8 mouse cellular contexts compared by ENCODE assay signal in the genomic region with DNA sequence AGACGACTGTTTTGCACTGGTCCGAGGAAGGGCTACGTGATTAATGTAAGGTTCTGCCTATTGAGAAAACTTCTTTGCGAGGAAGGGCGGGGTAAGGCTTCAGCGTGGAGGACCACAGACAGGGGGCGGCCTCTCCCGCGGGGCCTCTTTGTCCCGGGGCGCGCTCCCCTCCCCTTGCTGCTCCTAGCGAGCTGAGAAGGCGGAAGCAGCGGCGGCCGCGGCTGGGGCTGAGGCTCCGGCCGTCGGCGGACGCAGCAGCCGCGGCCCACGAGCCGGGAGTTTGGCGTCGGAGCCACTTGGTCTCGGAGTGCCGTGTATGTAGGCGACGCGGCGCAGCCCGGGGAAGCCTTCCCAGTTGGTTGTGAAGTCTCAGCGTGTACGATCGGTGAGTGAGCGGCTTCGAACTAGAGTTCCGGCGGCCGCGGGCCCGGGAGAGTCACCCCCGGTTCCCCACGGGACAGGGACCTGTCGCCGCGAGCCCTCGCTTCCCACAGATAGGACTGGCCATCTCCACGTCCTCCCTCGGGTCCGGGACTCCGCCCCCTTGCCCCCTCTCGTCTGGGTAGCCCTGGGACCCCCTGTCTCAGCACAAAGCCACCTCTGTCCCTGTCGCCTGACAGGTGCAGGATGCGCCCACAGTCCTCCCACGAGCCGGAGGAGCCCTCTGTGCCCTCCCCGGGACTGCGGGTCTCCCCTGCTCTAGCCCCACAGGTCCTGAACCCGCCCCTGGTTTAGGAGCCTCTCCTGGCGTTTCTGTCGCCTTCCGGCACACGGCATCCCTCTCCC. TPM values are rescaled to one million over a fixed set of nuclear protein-coding genes. Genes with fewer than 3 reads are reported as not detected.
DNase-seq lines count a peak whose midpoint lies in the region; ATAC-seq and TF ChIP-seq lines count a peak whose summit lies in the region.

Gene Traf6 (plus strand): TSS at position 194 of the 786 bp plus-strand sequence.

- peak within 1 kb of the TSS; percentile 95 for H3K9ac ChIP-seq in forebrain, embryonic 13.5 days
- H3K9ac ChIP-seq in heart, postnatal 0 days (replicated peaks; ENCODE audit: low read depth, low read length), result peak within 1 kb of the TSS; percentile 85
- peak within 1 kb of the TSS; percentile 89 for H3K9ac ChIP-seq in liver, embryonic 16.5 days (ENCODE audit: low read depth, low read length)
- H3K9ac ChIP-seq in neural tube, embryonic 12.5 days, result peak within 1 kb of the TSS; percentile 95
- peak within 1 kb of the TSS; percentile 96 for H3K9ac ChIP-seq in stomach, postnatal 0 days (ENCODE audit: low read length)

- H3K36me3 ChIP-seq in forebrain, embryonic 13.5 days (ENCODE audit: poor library complexity, severe bottlenecking), result 0 out of 2 replicates have a peak, but pooled peaks cover 7% of the 10 kb centered on the region
- no peaks in the 10 kb centered on the region for H3K36me3 ChIP-seq in heart, postnatal 0 days (replicated peaks; ENCODE audit: control insufficient read depth, insufficient read depth, low read length)
- H3K36me3 ChIP-seq in liver, embryonic 16.5 days (ENCODE audit: control insufficient read depth, insufficient read depth), result no peaks in the 10 kb centered on the region
- H3K36me3 ChIP-seq in neural tube, embryonic 12.5 days, result no peaks in the 10 kb centered on the region
- H3K36me3 ChIP-seq in stomach, postnatal 0 days (ENCODE audit: control insufficient read depth, insufficient read depth, low read length), result no peaks in the 10 kb centered on the region; the same call in 1 of the 2 replicates

- no peak for TF ChIP-seq EP300 in heart, postnatal 0 days (IDR thresholded peaks at IDR 0.05; ENCODE audit: low read depth)
- no peak for TF ChIP-seq EP300 in stomach, postnatal 0 days (optimal IDR thresholded peaks at IDR 0.05)

- peak; percentile 82 for TF ChIP-seq CTCF in heart, postnatal 0 days (IDR thresholded peaks at IDR 0.05; ENCODE audit: low read depth)
- TF ChIP-seq CTCF in stomach, postnatal 0 days (IDR thresholded peaks at IDR 0.05; ENCODE audit: low read depth), result peak; percentile 88

- peak within 1 kb of the TSS; percentile 71; the same call in 1 of the 2 replicates for H3K27ac ChIP-seq in forebrain, embryonic 13.5 days
- peak within 1 kb of the TSS; percentile 63 for H3K27ac ChIP-seq in heart, postnatal 0 days (ENCODE audit: low read depth)
- peak within 1 kb of the TSS; percentile 33 for H3K27ac ChIP-seq in liver, embryonic 16.5 days (ENCODE audit: low read length)
- 0 out of 2 replicates have a peak within 1 kb of the TSS, but pooled peaks have one; percentile 20 for H3K27ac ChIP-seq in neural tube, embryonic 12.5 days
- H3K27ac ChIP-seq in stomach, postnatal 0 days (replicated peaks), result peak within 1 kb of the TSS; percentile 56

- peaks cover 21% of the 10 kb centered on the region for H3K4me1 ChIP-seq in forebrain, embryonic 13.5 days
- H3K4me1 ChIP-seq in heart, postnatal 0 days (ENCODE audit: control insufficient read depth, insufficient read depth), result peaks cover 7% of the 10 kb centered on the region; the same call in 1 of the 2 replicates
- H3K4me1 ChIP-seq in liver, embryonic 16.5 days (ENCODE audit: control insufficient read depth, low read depth, low read length), result peaks cover 4% of the 10 kb centered on the region
- H3K4me1 ChIP-seq in neural tube, embryonic 12.5 days, result peaks cover 11% of the 10 kb centered on the region
- no peaks in the 10 kb centered on the region for H3K4me1 ChIP-seq in stomach, postnatal 0 days (replicated peaks; ENCODE audit: control insufficient read depth, insufficient read depth)

- peak within 1 kb of the TSS; percentile 78 for H3K4me2 ChIP-seq in forebrain, embryonic 13.5 days
- peak within 1 kb of the TSS; percentile 89 for H3K4me2 ChIP-seq in heart, postnatal 0 days (ENCODE audit: low read depth, low read length)
- H3K4me2 ChIP-seq in liver, embryonic 16.5 days (ENCODE audit: low read depth, low read length), result peak within 1 kb of the TSS; percentile 73
- peak within 1 kb of the TSS; percentile 76 for H3K4me2 ChIP-seq in neural tube, embryonic 12.5 days (replicated peaks)
- peak within 1 kb of the TSS; percentile 93 for H3K4me2 ChIP-seq in stomach, postnatal 0 days (replicated peaks; ENCODE audit: low read depth)

- peak within 1 kb of the TSS; percentile 94 for H3K4me3 ChIP-seq in forebrain, embryonic 13.5 days
- peak within 1 kb of the TSS; percentile 88 for H3K4me3 ChIP-seq in heart, postnatal 0 days (ENCODE audit: low read depth, low read length)
- peak within 1 kb of the TSS; percentile 89 for H3K4me3 ChIP-seq in liver, embryonic 16.5 days (ENCODE audit: low read depth, low read length)
- peak within 1 kb of the TSS; percentile 95 for H3K4me3 ChIP-seq in neural tube, embryonic 12.5 days
- peak within 1 kb of the TSS; percentile 99 for H3K4me3 ChIP-seq in stomach, postnatal 0 days (ENCODE audit: low read depth, low read length)

- ATAC-seq in cerebellum, adult (ENCODE audit: insufficient number of reproducible peaks, low FRiP score, low TSS enrichment), result peak; percentile 89
- ATAC-seq in forebrain, embryonic 13.5 days, result peak; percentile 95
- ATAC-seq in heart, postnatal 0 days (ENCODE audit: insufficient read depth, low read depth), result peak; percentile 96
- peak; percentile 93 for ATAC-seq in liver, embryonic 16.5 days (ENCODE audit: low read depth)
- ATAC-seq in neural tube, embryonic 12.5 days (ENCODE audit: low FRiP score, low read depth), result peak; percentile 96
- peak; percentile 96 for ATAC-seq in stomach, postnatal 0 days (ENCODE audit: low FRiP score, low TSS enrichment)

- no peaks in the 10 kb centered on the region for H3K27me3 ChIP-seq in forebrain, embryonic 13.5 days
- no peaks in the 10 kb centered on the region for H3K27me3 ChIP-seq in heart, postnatal 0 days (ENCODE audit: control insufficient read depth, insufficient read depth, low read length)
- no peaks in the 10 kb centered on the region for H3K27me3 ChIP-seq in liver, embryonic 16.5 days (ENCODE audit: control insufficient read depth, insufficient read depth, low read depth, low read length)
- H3K27me3 ChIP-seq in neural tube, embryonic 12.5 days (replicated peaks), result no peaks in the 10 kb centered on the region
- no peaks in the 10 kb centered on the region for H3K27me3 ChIP-seq in stomach, postnatal 0 days (ENCODE audit: control insufficient read depth, insufficient read depth, low read length)

- H3K9me3 ChIP-seq in forebrain, embryonic 13.5 days (replicated peaks), result no peaks in the 10 kb centered on the region
- H3K9me3 ChIP-seq in heart, postnatal 0 days (replicated peaks; ENCODE audit: control insufficient read depth, low read length), result no peaks in the 10 kb centered on the region
- no peaks in the 10 kb centered on the region for H3K9me3 ChIP-seq in liver, embryonic 16.5 days (replicated peaks; ENCODE audit: control insufficient read depth, low read length)
- H3K9me3 ChIP-seq in neural tube, embryonic 12.5 days, result no peaks in the 10 kb centered on the region
- H3K9me3 ChIP-seq in stomach, postnatal 0 days (ENCODE audit: control insufficient read depth, low read length), result no peaks in the 10 kb centered on the region

- peak; percentile 81 for DNase-seq in ES-CJ7 (ENCODE audit: low read depth, low spot score)
- DNase-seq in heart, postnatal 0 days (ENCODE audit: low spot score), result peak; percentile 80
- DNase-seq in kidney, postnatal 4 days, result peak; percentile 94 to 95
- DNase-seq in stomach, postnatal 0 days (ENCODE audit: low spot score), result peak; percentile 92

- WGBS in forebrain, embryonic 13.5 days, result under 1% methylated on average over 55 of the region's 68 CpGs
- under 1% methylated on average over 62 of the region's 68 CpGs for WGBS in heart, postnatal 0 days
- WGBS in liver, embryonic 16.5 days (ENCODE audit: insufficient replicate concordance), result under 1% methylated on average over 68 of the region's 68 CpGs
- under 1% methylated on average over 68 of the region's 68 CpGs for WGBS in neural tube, embryonic 12.5 days
- under 1% methylated on average over 67 of the region's 68 CpGs for WGBS in stomach, postnatal 0 days

RNA-seq across cellular contexts. Expression of gene Traf6, which starts in this region (rescaled TPM):
- 10.4 and 12.2 TPM in 2 replicates for polyA plus RNA-seq in forebrain, embryonic 13.5 days (2015; fragmentation: Nextera tagmentation; extraction: Ambion mirVana)
- total RNA-seq in heart, postnatal 0 days (2014; rRNA removed; ENCODE audit: low replicate concordance), result 13.9 and 24.2 TPM in 2 replicates
- 2.8 and 3.3 TPM in 2 replicates for polyA plus RNA-seq in heart, postnatal 0 days (2015; fragmentation: Nextera tagmentation; extraction: Ambion mirVana)
- polyA plus RNA-seq in liver, embryonic 16.5 days (2015; fragmentation: Nextera tagmentation; extraction: Ambion mirVana), result 3.6 and 4.0 TPM in 2 replicates
- polyA plus RNA-seq in neural tube, embryonic 12.5 days (2016; fragmentation: Nextera tagmentation; extraction: Ambion mirVana), result 11.5 and 13.7 TPM in 2 replicates
- polyA plus RNA-seq in stomach, postnatal 0 days (2015; fragmentation: Nextera tagmentation; extraction: Ambion mirVana), result 4.4 and 4.5 TPM in 2 replicates

Comparison
In these comparisons a context has a peak if more than half of its experiments do, and no peak if none do; other contexts are left out.
1. Peak in every context shown above with its lines: DNase-seq, ATAC-seq, H3K4me3 ChIP-seq and H3K27ac ChIP-seq.
2. H3K27ac ChIP-seq: peak in every context shown above with its lines; median percentile 71 in forebrain, embryonic 13.5 days; 63 in heart, postnatal 0 days; 56 in stomach, postnatal 0 days; 33 in liver, embryonic 16.5 days; 20 in neural tube, embryonic 12.5 days.